Mouse (Mus musculus) myocyte (in vitro differentiated cells): ENCODE data around the gene Lexm.

Experiments used
- E2F4 ChIP-seq: IDR thresholded peaks from one replicate; pipeline ENCODE4 v1.6.1; 2011; ENCODE audit warnings: mild to moderate bottlenecking, control low read depth, moderate library complexity; ENCODE audit not compliant: insufficient read depth
- MAX ChIP-seq: IDR thresholded peaks from one replicate; pipeline ENCODE4 v1.6.1; 2011; ENCODE audit warnings: low read depth, mild to moderate bottlenecking, control low read depth
- MYOD1 ChIP-seq, 3 experiments: IDR thresholded peaks; one replicate each; pipeline ENCODE4 v1.6.1; 2011; ENCODE audit warnings: control low read depth in 2 of 3, low read depth in 2 of 3, mild to moderate bottlenecking in 2 of 3, moderate library complexity in 1 of 3; ENCODE audit not compliant: insufficient read length in 2 of 3, control insufficient read depth in 1 of 3
- MYOG ChIP-seq, 3 experiments: IDR thresholded peaks; one replicate each; pipeline ENCODE4 v1.6.1; 2011; ENCODE audit warnings: control low read depth in 2 of 3, low read depth in 2 of 3, mild to moderate bottlenecking in 2 of 3; ENCODE audit not compliant: insufficient read length in 2 of 3, control insufficient read depth in 1 of 3, insufficient read depth in 1 of 3
- POLR2A ChIP-seq: IDR thresholded peaks from one replicate; pipeline ENCODE4 v1.6.1; 2011; ENCODE audit warnings: low read depth, mild to moderate bottlenecking, control low read depth, moderate library complexity; ENCODE audit not compliant: insufficient read length
- POLR2AphosphoS2 ChIP-seq: IDR thresholded peaks from one replicate; pipeline ENCODE4 v1.6.1; 2011; ENCODE audit warnings: low read depth, control low read depth; ENCODE audit not compliant: insufficient read length
- REST ChIP-seq: IDR thresholded peaks from one replicate; pipeline ENCODE4 v1.6.1; 2011; ENCODE audit warnings: mild to moderate bottlenecking, control low read depth, moderate library complexity; ENCODE audit not compliant: insufficient read depth, insufficient read length
- TCF12 ChIP-seq: IDR thresholded peaks from one replicate; pipeline ENCODE4 v1.6.1; 2011; ENCODE audit warnings: mild to moderate bottlenecking, control low read depth; ENCODE audit not compliant: poor library complexity, insufficient read depth, severe bottlenecking
- TCF3 ChIP-seq: IDR thresholded peaks from one replicate; pipeline ENCODE4 v1.6.1; 2011; ENCODE audit warnings: low read depth, control low read depth; ENCODE audit not compliant: insufficient read length
- USF1 ChIP-seq: IDR thresholded peaks from one replicate; pipeline ENCODE4 v1.6.1; 2011; ENCODE audit warnings: low read depth, mild to moderate bottlenecking, control low read depth, moderate library complexity

DNA sequence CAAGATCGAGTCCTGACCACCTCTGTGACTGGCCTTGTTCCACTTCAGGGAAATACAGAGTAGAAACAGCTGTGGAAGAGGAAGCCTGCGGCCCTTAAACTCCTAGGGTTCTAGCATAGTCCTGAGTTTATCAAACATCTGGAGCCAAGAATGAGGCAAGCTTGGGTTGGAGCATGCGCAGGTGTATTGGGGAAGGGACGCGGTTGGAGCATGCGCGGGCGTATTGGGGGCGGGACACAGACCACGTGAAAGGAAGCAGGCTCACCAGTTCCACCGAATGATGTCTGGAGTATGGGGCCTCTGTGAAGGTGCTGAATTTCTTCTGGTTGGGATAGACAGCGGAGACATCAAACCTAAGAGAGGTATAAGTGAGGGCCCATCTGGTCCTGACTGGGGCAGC is 1.4 kb downstream of the Lexm start:
- TF ChIP-seq TCF12 (no peak), POLR2A (no peak), POLR2AphosphoS2 (no peak), E2F4 (no peak), MAX (no peak), REST (no peak), MYOD1 (IDR thresholded peaks at IDR 0.05; ENCODE audit: control insufficient read depth in 1 of 3, insufficient read length in 2 of 3, low read depth in 2 of 3) (no peak), TCF3 (no peak), MYOG (IDR thresholded peaks at IDR 0.05; ENCODE audit: control insufficient read depth in 1 of 3, insufficient read depth in 1 of 3, insufficient read length in 2 of 3, low read depth in 2 of 3) (no peak), USF1 (no peak)
